ENCODE assay signal across 10 mouse cellular contexts in the genomic region with DNA sequence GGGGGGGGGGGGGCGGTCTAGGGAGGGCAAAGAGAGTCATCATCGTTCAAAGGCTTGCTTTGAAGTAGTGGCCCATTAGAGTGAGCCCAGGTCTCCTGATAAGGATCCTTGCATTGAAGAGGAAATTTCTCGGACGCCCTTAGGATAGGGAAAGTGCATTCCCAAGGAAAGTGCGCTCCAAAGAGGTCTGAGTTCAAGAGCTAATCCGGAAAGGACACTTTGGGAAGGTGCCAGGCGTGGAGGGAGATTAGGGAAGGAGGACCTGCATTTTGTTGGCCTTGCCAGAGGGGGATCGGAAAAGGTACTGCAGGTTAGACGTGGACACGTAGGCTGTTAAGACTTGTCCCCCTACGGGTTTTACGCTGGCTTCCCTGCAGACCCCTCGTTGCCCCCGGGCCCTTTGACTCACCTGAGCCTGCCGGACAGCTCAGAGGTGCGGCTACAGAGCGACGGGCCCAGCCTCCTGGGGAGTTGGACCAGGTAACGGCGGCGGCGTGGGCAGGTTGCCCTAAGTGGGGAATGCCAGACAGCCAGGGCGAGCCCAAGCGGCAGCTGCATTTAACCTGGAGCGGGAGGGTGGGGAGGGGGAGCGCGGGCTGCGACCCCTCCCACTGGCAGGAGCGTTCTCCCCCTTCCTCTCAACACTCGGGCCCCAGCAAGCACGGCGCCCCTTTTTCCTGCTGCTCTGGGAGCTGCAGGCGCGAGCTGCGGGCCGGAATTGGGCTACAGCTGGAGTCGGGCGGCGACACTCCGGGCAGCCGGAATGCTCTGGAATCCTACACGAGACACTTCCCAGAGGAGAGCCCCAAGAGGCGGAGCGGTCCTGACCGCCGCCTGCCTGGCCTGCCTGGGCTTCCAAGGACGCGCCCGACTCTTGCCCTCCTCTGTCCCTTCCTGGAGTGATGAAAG. TPM values are rescaled to one million over a fixed set of nuclear protein-coding genes. Genes with fewer than 3 reads are reported as not detected.
DNase-seq lines count a peak whose midpoint lies in the region; ATAC-seq lines count a peak whose summit lies in the region.
"Had no signal": no experiment of that assay in that cellular context is flagged by ENCODE, and none has a peak within 500 bp of the region (broad histone marks: within the 10 kb centered on the region; RNA-seq: fewer than 3 reads in every experiment).

No protein-coding gene starts in this region.

- 1% methylated on average over 46 of the region's 49 CpGs for WGBS in forebrain, embryonic 11.5 days

- no peaks in the 10 kb centered on the region for H3K36me3 ChIP-seq in forebrain, embryonic 11.5 days (ENCODE audit: control insufficient read depth, insufficient read depth, low read length)
- H3K36me3 ChIP-seq: G1E had no signal

- no peak overlapping the region for H3K27ac ChIP-seq in forebrain, embryonic 11.5 days (ENCODE audit: low read depth, low read length)

- no peaks in the 10 kb centered on the region for H3K9me3 ChIP-seq in forebrain, embryonic 11.5 days (ENCODE audit: control insufficient read depth, low read length)

- H3K9ac ChIP-seq in forebrain, embryonic 11.5 days (ENCODE audit: low read length): peak overlapping the region; percentile 17; the same call in 1 of the 2 replicates

- peak overlapping the region; percentile 17; the same call in 1 of the 2 replicates for H3K4me3 ChIP-seq in forebrain, embryonic 11.5 days (ENCODE audit: low read depth, low read length)
- H3K4me3 ChIP-seq: erythroblast, embryonic 14.5 days had no signal

- peak; percentile 62 for DNase-seq in Muller cell, postnatal 12 days (ENCODE audit: inconsistent ontology term)
- DNase-seq in forebrain, embryonic 11.5 days (ENCODE audit: low spot score): peak; percentile 61
- DNase-seq in heart, postnatal 14 days: peak; percentile 71
- peak; percentile 51 to 72 for DNase-seq in kidney, postnatal 36 days
- DNase-seq in lung, postnatal 4 days: peak; percentile 85 to 88
- no peak for DNase-seq in thymus, postnatal 0 days (ENCODE audit: low spot score)
- no peak for DNase-seq in B cell, adult 2 months
- DNase-seq in spleen, adult 18-20 months: no peak

- peak overlapping the region; percentile 41; the same call in 1 of the 2 replicates for H3K4me2 ChIP-seq in forebrain, embryonic 11.5 days (ENCODE audit: low read depth, low read length, severe bottlenecking)

- intact Hi-C loops in heart, postnatal 14 days (cut with DNase I): loop anchor here (10.0 kb wide), 1 partner anchor 270 kb away; no protein-coding TSS in a partner anchor

- H3K27me3 ChIP-seq in forebrain, embryonic 11.5 days (ENCODE audit: control insufficient read depth, insufficient read depth, low read length): peaks cover 94% of the 10 kb centered on the region

- no peak for ATAC-seq in forebrain, embryonic 11.5 days (replicated peaks; ENCODE audit: low FRiP score)

- H3K4me1 ChIP-seq in forebrain, embryonic 11.5 days (replicated peaks; ENCODE audit: control insufficient read depth, insufficient read depth, low read length): peaks cover 3% of the 10 kb centered on the region; the same call in 1 of the 2 replicates

RNA-seq across cellular contexts. Expression of gene Matn4, which starts 0.6 kb away (rescaled TPM):
- polyA plus RNA-seq in forebrain, embryonic 11.5 days (2014; fragmentation: Nextera tagmentation; extraction: Ambion mirVana): not detected in 2 replicates
- total RNA-seq in heart, postnatal 14 days (2021): 1 to 10 TPM; 1.2 to 1.5 TPM
- 0.08 and 0.12 TPM in 2 replicates for polyA plus RNA-seq in thymus, postnatal 0 days (2015; fragmentation: Nextera tagmentation; extraction: Ambion mirVana)
- polyA plus RNA-seq: erythroblast, embryonic 14.5 days; G1E had no signal

RNA-seq across cellular contexts. Expression of gene Rbpjl, which starts 1.4 kb away (rescaled TPM):
- polyA plus RNA-seq in forebrain, embryonic 11.5 days (2014; fragmentation: Nextera tagmentation; extraction: Ambion mirVana): not detected in 2 replicates
- total RNA-seq in heart, postnatal 14 days (2021): not detected
- polyA plus RNA-seq in thymus, postnatal 0 days (2015; fragmentation: Nextera tagmentation; extraction: Ambion mirVana): not detected in 2 replicates
- polyA plus RNA-seq: erythroblast, embryonic 14.5 days; G1E had no signal

RNA-seq across cellular contexts. Expression of gene Slpi, which starts 15.4 kb away (rescaled TPM):
- 0.31 and 0.32 TPM in 2 replicates for polyA plus RNA-seq in forebrain, embryonic 11.5 days (2014; fragmentation: Nextera tagmentation; extraction: Ambion mirVana)
- 1 to 10 TPM; 1.4 to 3.6 TPM for total RNA-seq in heart, postnatal 14 days (2021)
- 9.8 and 10.6 TPM in 2 replicates for polyA plus RNA-seq in thymus, postnatal 0 days (2015; fragmentation: Nextera tagmentation; extraction: Ambion mirVana)
- total RNA-seq: G1E had no signal
- polyA plus RNA-seq: erythroblast, embryonic 14.5 days; G1E had no signal

RNA-seq across cellular contexts. Expression of gene Sdc4, which starts 39.4 kb away (rescaled TPM):
- 15.3 and 15.9 TPM in 2 replicates for polyA plus RNA-seq in forebrain, embryonic 11.5 days (2014; fragmentation: Nextera tagmentation; extraction: Ambion mirVana)
- total RNA-seq in heart, postnatal 14 days (2021): 10 to 100 TPM; 20.0 to 27.0 TPM
- 28.7 and 40.4 TPM in 2 replicates for polyA plus RNA-seq in thymus, postnatal 0 days (2015; fragmentation: Nextera tagmentation; extraction: Ambion mirVana)
- polyA plus RNA-seq: G1E had no signal

RNA-seq across cellular contexts. Expression of gene Sys1, which starts 52.4 kb away (rescaled TPM):
- 63.4 and 71.2 TPM in 2 replicates for polyA plus RNA-seq in forebrain, embryonic 11.5 days (2014; fragmentation: Nextera tagmentation; extraction: Ambion mirVana)
- total RNA-seq in heart, postnatal 14 days (2021): 10 to 100 TPM; 21.2 to 21.9 TPM
- polyA plus RNA-seq in thymus, postnatal 0 days (2015; fragmentation: Nextera tagmentation; extraction: Ambion mirVana): 77.2 and 83.7 TPM in 2 replicates

Comparison
In these comparisons a context has a peak if more than half of its experiments do, and no peak if none do; other contexts are left out.
1. DNase-seq: peak in Muller cell, postnatal 12 days (single experiment), forebrain, embryonic 11.5 days (single experiment), heart, postnatal 14 days (2 of 2), kidney, postnatal 36 days (2 of 2) and lung, postnatal 4 days (2 of 2); none in thymus, postnatal 0 days (single experiment), B cell, adult 2 months (0 of 2) and spleen, adult 18-20 months (0 of 2).